Mouse (Mus musculus): ENCODE measurements around the gene 1110004F10Rik. TPM values are rescaled to one million over a fixed set of nuclear protein-coding genes. Genes with fewer than 3 reads are reported as not detected.

Gene 1110004F10Rik
- polyA plus RNA-seq, 1 experiment = 69.7 TPM

DNA sequence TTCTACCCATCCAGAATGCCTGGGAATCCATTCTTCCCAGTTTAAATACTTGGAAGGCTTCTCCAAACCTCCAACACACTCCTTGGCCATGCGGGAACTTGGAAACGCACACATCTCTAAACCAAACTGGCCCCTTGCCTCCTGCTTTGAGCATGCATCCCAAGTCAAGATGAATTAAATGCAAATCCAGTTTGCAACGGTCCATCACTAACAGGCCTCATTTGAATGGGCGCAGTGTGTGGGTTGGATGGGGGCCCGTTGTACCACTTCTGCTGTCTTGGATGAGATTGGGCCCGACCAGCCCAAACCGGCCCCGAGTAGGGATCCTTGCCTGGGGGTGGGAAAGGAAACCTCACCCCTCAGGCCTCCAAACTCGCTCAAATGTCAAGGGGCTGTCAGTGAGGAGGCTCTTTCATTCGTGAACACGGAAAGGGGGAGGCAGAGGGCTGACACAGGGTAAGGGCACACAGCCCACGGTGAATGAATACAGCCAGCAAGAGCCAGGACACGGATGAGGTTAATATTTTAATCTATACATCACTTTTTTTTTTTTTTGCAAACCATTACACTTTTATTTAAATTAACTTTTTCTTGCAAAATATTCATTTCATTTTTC is 83.9 kb downstream of the 1110004F10Rik start:
- Histone ChIP-seq H3K36me3 (ENCODE audit: control insufficient read depth, insufficient read depth) (no peaks in the 10 kb centered on the region), H3K27me3 (ENCODE audit: control insufficient read depth, insufficient read depth, insufficient read length) (peaks cover 16% of the 10 kb centered on the region), H3K4me2 (ENCODE audit: low read depth) (no peak overlapping the region), H3ac (ENCODE audit: control insufficient read depth, insufficient read length) (no peak overlapping the region), H3K79me2 (ENCODE audit: control insufficient read depth, insufficient read depth) (no peaks in the 10 kb centered on the region), H3K4me3 (no peak overlapping the region)
- TF ChIP-seq SRF (IDR thresholded peaks at IDR 0.05; ENCODE audit: control insufficient read depth, insufficient read length, low read depth) (no peak), CEBPB (IDR thresholded peaks at IDR 0.05; ENCODE audit: insufficient read depth, poor library complexity, severe bottlenecking) (no peak), MYOD1 (IDR thresholded peaks at IDR 0.05; ENCODE audit: control insufficient read depth in 1 of 3, insufficient read length in 2 of 3, low read depth in 2 of 3) (no peak), POLR2A (IDR thresholded peaks at IDR 0.05; ENCODE audit: insufficient read length, low read depth) (no peak), E2F4 (IDR thresholded peaks at IDR 0.05; ENCODE audit: insufficient read depth) (no peak), TCF12 (IDR thresholded peaks at IDR 0.05; ENCODE audit: insufficient read depth, poor library complexity, severe bottlenecking) (no peak), TCF3 (IDR thresholded peaks at IDR 0.05; ENCODE audit: insufficient read length, low read depth) (no peak)

DNA sequence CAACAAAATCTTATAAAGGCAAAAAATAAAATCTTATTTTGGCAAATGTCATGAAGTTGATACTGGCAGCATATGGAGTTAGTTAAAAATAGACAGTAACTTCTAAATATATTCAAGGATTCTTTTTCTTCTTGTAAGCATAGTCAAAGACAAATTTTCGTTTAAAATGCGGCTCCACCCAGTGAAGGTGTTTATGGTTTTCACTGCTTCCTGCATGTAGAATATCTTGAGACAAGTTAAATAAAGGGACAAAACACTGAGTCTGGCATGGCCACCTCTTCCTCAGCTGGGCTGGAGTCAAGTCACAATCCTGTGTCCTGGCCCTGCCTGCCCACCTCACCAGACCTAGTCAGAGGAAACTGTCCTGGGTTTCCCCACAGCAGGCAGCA is 84.4 kb downstream of the 1110004F10Rik start:
- TF ChIP-seq MYOD1 (IDR thresholded peaks at IDR 0.05; ENCODE audit: control insufficient read depth in 1 of 3, insufficient read length in 2 of 3, low read depth in 2 of 3) (no peak), E2F4 (IDR thresholded peaks at IDR 0.05; ENCODE audit: insufficient read depth) (no peak), CEBPB (IDR thresholded peaks at IDR 0.05; ENCODE audit: insufficient read depth, poor library complexity, severe bottlenecking) (no peak), SRF (IDR thresholded peaks at IDR 0.05; ENCODE audit: control insufficient read depth, insufficient read length, low read depth) (no peak), MYOG (IDR thresholded peaks at IDR 0.05; ENCODE audit: control insufficient read depth in 1 of 3, insufficient read depth in 1 of 3, insufficient read length in 2 of 3, low read depth in 2 of 3) (no peak), POLR2A (IDR thresholded peaks at IDR 0.05; ENCODE audit: insufficient read length, low read depth) (no peak), MAX (IDR thresholded peaks at IDR 0.05; ENCODE audit: low read depth) (no peak), USF1 (IDR thresholded peaks at IDR 0.05; ENCODE audit: low read depth) (no peak)
- H3K79me2 ChIP-seq (ENCODE audit: control insufficient read depth, insufficient read depth) = no peaks in the 10 kb centered on the region
- H3K4me3 ChIP-seq = no peak overlapping the region
- H3K4me2 ChIP-seq (ENCODE audit: low read depth) = no peak overlapping the region
- no peak overlapping the region for H3ac ChIP-seq (ENCODE audit: control insufficient read depth, insufficient read length)
- H3K36me3 ChIP-seq (ENCODE audit: control insufficient read depth, insufficient read depth) = no peaks in the 10 kb centered on the region
- peaks cover 16% of the 10 kb centered on the region for H3K27me3 ChIP-seq (ENCODE audit: control insufficient read depth, insufficient read depth, insufficient read length)

DNA sequence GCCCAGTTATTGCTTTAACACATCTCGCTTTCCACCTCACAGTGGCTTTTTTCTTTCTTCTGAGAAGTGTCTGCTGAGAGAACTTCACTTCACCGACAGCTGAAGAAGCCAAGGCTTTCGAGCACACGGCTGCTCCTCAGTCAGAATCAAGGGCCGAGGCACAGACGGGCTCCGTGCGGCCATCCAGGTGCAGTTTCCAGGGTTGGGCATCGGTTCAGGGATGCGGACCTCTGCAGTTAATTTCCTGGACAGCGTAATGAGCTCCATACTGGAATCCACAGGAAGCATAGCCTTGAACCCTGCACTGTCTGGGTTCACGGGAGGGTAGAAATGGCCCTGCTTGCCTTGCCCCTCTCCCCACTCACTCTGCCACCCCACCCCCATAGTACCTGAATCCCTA is 84.9 kb downstream of the 1110004F10Rik start:
- Histone ChIP-seq H3K36me3 (ENCODE audit: control insufficient read depth, insufficient read depth) (no peaks in the 10 kb centered on the region), H3K4me2 (ENCODE audit: low read depth) (no peak overlapping the region), H3K4me3 (no peak overlapping the region), H3ac (ENCODE audit: control insufficient read depth, insufficient read length) (no peak overlapping the region), H3K27me3 (ENCODE audit: control insufficient read depth, insufficient read depth, insufficient read length) (peaks cover 16% of the 10 kb centered on the region), H3K79me2 (ENCODE audit: control insufficient read depth, insufficient read depth) (no peaks in the 10 kb centered on the region)
- TF ChIP-seq REST (IDR thresholded peaks at IDR 0.05; ENCODE audit: insufficient read depth, insufficient read length) (no peak), E2F4 (IDR thresholded peaks at IDR 0.05; ENCODE audit: insufficient read depth) (no peak), SRF (IDR thresholded peaks at IDR 0.05; ENCODE audit: control insufficient read depth, insufficient read length, low read depth) (no peak), USF1 (IDR thresholded peaks at IDR 0.05; ENCODE audit: low read depth) (no peak), MAX (IDR thresholded peaks at IDR 0.05; ENCODE audit: low read depth) (no peak), POLR2A (IDR thresholded peaks at IDR 0.05; ENCODE audit: insufficient read length, low read depth) (no peak), TCF12 (IDR thresholded peaks at IDR 0.05; ENCODE audit: insufficient read depth, poor library complexity, severe bottlenecking) (no peak), MYOD1 (IDR thresholded peaks at IDR 0.05; ENCODE audit: control insufficient read depth in 1 of 3, insufficient read length in 2 of 3, low read depth in 2 of 3) (no peak), TCF3 (IDR thresholded peaks at IDR 0.05; ENCODE audit: insufficient read length, low read depth) (no peak), CEBPB (IDR thresholded peaks at IDR 0.05; ENCODE audit: insufficient read depth, poor library complexity, severe bottlenecking) (no peak), MYOG (IDR thresholded peaks at IDR 0.05; ENCODE audit: control insufficient read depth in 1 of 3, insufficient read depth in 1 of 3, insufficient read length in 2 of 3, low read depth in 2 of 3) (no peak), POLR2AphosphoS2 (IDR thresholded peaks at IDR 0.05; ENCODE audit: insufficient read length, low read depth) (no peak)

DNA sequence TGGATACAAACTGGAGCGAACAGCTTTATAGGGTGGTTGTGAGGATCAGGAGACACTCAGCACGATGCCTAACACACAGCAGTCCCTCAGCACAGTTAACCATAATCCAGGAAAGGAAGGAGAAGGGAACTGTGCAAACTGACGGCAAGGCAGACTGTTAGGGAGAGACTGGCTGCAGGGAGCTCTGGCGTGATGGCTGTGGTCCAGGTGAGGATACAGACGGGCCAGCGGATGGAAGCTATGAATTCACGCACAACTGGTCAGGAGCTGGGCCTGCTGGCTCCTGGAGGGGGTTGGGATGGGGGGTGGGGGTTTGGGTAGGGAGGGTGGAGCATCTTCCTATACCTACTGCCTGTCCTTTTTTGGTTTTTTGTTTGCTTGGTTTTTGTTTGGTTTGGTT is 86.5 kb downstream of the 1110004F10Rik start:
- TF ChIP-seq MYOG (IDR thresholded peaks at IDR 0.05; ENCODE audit: control insufficient read depth in 1 of 3, insufficient read depth in 1 of 3, insufficient read length in 2 of 3, low read depth in 2 of 3) = no peak
- no peak for TF ChIP-seq POLR2AphosphoS2 (IDR thresholded peaks at IDR 0.05; ENCODE audit: insufficient read length, low read depth)
- TF ChIP-seq TCF12 (IDR thresholded peaks at IDR 0.05; ENCODE audit: insufficient read depth, poor library complexity, severe bottlenecking) = no peak
- no peak for TF ChIP-seq REST (IDR thresholded peaks at IDR 0.05; ENCODE audit: insufficient read depth, insufficient read length)
- TF ChIP-seq MYOD1 (IDR thresholded peaks at IDR 0.05; ENCODE audit: control insufficient read depth in 1 of 3, insufficient read length in 2 of 3, low read depth in 2 of 3) = no peak
- TF ChIP-seq SRF (IDR thresholded peaks at IDR 0.05; ENCODE audit: control insufficient read depth, insufficient read length, low read depth) = no peak
- no peak for TF ChIP-seq E2F4 (IDR thresholded peaks at IDR 0.05; ENCODE audit: insufficient read depth)
- TF ChIP-seq CEBPB (IDR thresholded peaks at IDR 0.05; ENCODE audit: insufficient read depth, poor library complexity, severe bottlenecking) = no peak
- TF ChIP-seq USF1 (IDR thresholded peaks at IDR 0.05; ENCODE audit: low read depth) = no peak
- no peak for TF ChIP-seq MAX (IDR thresholded peaks at IDR 0.05; ENCODE audit: low read depth)
- no peak for TF ChIP-seq POLR2A (IDR thresholded peaks at IDR 0.05; ENCODE audit: insufficient read length, low read depth)
- TF ChIP-seq TCF3 (IDR thresholded peaks at IDR 0.05; ENCODE audit: insufficient read length, low read depth) = no peak
- H3ac ChIP-seq (ENCODE audit: control insufficient read depth, insufficient read length) = no peak overlapping the region
- H3K36me3 ChIP-seq (ENCODE audit: control insufficient read depth, insufficient read depth) = no peaks in the 10 kb centered on the region
- peaks cover 16% of the 10 kb centered on the region for H3K27me3 ChIP-seq (ENCODE audit: control insufficient read depth, insufficient read depth, insufficient read length)
- H3K4me3 ChIP-seq = no peak overlapping the region
- H3K79me2 ChIP-seq (ENCODE audit: control insufficient read depth, insufficient read depth) = no peaks in the 10 kb centered on the region
- H3K4me2 ChIP-seq (ENCODE audit: low read depth) = no peak overlapping the region
